Mouse (Mus musculus) kidney, embryonic 16.5 days (tissue): ENCODE data around the gene Tekt1. TPM values are rescaled to one million over a fixed set of nuclear protein-coding genes. Genes with fewer than 3 reads are reported as not detected.

Experiments used
- ATAC-seq: fragments of 200-750 bp; cut with Nextera tagmentation; 2 replicates; pipeline ENCODE4 v1.8.0; 2017; ENCODE audit warnings: moderate TSS enrichment; ENCODE audit not compliant: low FRiP score, low TSS enrichment
- H3K27ac ChIP-seq: fragments of 300-500 bp; sonication (generic); 2 replicates; pipeline ENCODE4 v1.5.1; 2014; ENCODE audit warnings: low read length
- H3K27me3 ChIP-seq: fragments of 300-500 bp; sonication (generic); 2 replicates; pipeline ENCODE4 v1.6.1; 2014; ENCODE audit warnings: low read length, control low read depth, mixed read lengths; ENCODE audit not compliant: insufficient read depth
- H3K36me3 ChIP-seq: fragments of 300-500 bp; sonication (generic); 2 replicates; pipeline ENCODE4 v1.6.1; 2014; ENCODE audit warnings: low read length, control low read depth, mixed read lengths; ENCODE audit not compliant: insufficient read depth
- H3K4me1 ChIP-seq: fragments of 300-500 bp; sonication (generic); 2 replicates; pipeline ENCODE4 v1.6.1; 2014; ENCODE audit warnings: low read length, control low read depth, mixed read lengths; ENCODE audit not compliant: insufficient read depth
- H3K4me2 ChIP-seq: fragments of 300-500 bp; sonication (generic); replicated peaks from 2 replicates; pipeline ENCODE4 v1.6.1; 2014; ENCODE audit warnings: low read depth, low read length
- H3K4me3 ChIP-seq: fragments of 300-500 bp; sonication (generic); 2 replicates; pipeline ENCODE4 v1.5.1; 2014; ENCODE audit warnings: mild to moderate bottlenecking, low read length
- H3K9ac ChIP-seq: fragments of 300-500 bp; sonication (generic); replicated peaks from 2 replicates; pipeline ENCODE4 v1.6.1; 2014; ENCODE audit warnings: low read length
- H3K9me3 ChIP-seq: fragments of 300-500 bp; sonication (generic); 2 replicates; pipeline ENCODE4 v1.6.1; 2016; ENCODE audit warnings: low read length, control low read depth
- WGBS: fragments of 180-500 bp; shearing (Covaris S2); extraction: QIAGEN DNeasy Blood & Tissue Kit; methylation state at CpG from one replicate; pipeline ENCODE4 v1.1.7; 2014; 5-methylcytosine and 5-hydroxymethylcytosine counted together
- polyA plus RNA-seq: library from polyadenylated mRNA; unstranded; fragments of >200 nt; fragmentation: Nextera tagmentation; extraction: Ambion mirVana; gene quantifications from 2 replicates; pipeline ENCODE4 v1.2.1, GENCODE M21; 2015

Tekt1 gene
- polyA plus RNA-seq, 1 experiment from 2014 or later = 6.5 TPM

GRCm38 (mm10) chr11:72332951-72333667, 29.1 kb downstream of the Tekt1 start:
- no peak overlapping the region for H3K4me3 ChIP-seq
- no peaks in the 10 kb centered on the region for H3K27me3 ChIP-seq
- WGBS = 73% methylated on average over 9 of the region's 9 CpGs
- no peak for ATAC-seq
- no peak overlapping the region for H3K4me2 ChIP-seq
- peaks cover 3% of the 10 kb centered on the region; the same call in 1 of the 2 replicates for H3K4me1 ChIP-seq
- no peaks in the 10 kb centered on the region for H3K9me3 ChIP-seq
- no peak overlapping the region for H3K27ac ChIP-seq
- no peak overlapping the region for H3K9ac ChIP-seq
- no peaks in the 10 kb centered on the region for H3K36me3 ChIP-seq

DNA sequence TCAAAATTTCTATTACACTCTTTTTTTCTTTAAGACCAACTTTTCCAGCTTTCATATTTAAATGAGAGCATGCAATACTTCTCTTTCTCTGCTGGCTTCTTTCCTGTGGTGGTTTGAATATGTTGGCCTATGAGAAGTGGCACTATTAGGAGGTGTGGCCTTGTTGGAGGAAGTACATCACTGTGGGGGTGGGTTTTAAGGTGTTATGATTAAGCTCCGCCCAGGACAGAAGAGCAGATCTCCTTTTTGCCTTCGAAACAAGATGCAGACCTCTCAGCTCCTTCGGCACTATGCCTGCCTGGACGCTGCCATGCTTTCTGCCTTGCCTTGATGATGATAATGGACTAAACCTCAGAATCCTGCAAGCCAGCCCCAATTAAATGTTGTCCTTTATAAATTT, 36.5 kb downstream of the Tekt1 start:
- Histone ChIP-seq H3K36me3 (no peaks in the 10 kb centered on the region), H3K27ac (no peak overlapping the region), H3K4me3 (no peak overlapping the region), H3K9ac (no peak overlapping the region), H3K27me3 (no peaks in the 10 kb centered on the region), H3K9me3 (no peaks in the 10 kb centered on the region), H3K4me2 (no peak overlapping the region), H3K4me1 (no peaks in the 10 kb centered on the region)
- no peak for ATAC-seq
- WGBS = 84% methylated on average over 4 of the region's 4 CpGs

DNA sequence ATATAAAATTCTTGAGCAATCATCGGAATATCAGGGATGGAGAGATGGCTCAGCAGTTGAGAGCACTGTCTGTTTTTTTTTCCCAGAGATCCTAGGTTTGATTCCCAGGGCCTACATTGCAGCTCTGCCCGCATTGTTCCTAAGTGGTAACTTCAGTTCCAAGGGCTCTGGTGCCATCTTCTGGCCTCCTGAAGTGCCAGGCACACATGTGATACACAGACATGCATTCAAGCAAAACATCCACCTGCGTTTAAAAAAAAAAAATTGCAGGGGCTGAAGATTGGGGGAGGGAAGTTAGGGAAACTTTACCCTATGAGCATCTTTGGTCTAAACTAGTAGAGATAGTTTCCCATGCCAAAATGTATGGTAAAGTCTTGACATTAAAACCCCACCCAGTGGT, 37.8 kb downstream of the Tekt1 start:
- whole genome bisulfite sequencing = 69% methylated on average over 3 of the region's 3 CpGs

DNA sequence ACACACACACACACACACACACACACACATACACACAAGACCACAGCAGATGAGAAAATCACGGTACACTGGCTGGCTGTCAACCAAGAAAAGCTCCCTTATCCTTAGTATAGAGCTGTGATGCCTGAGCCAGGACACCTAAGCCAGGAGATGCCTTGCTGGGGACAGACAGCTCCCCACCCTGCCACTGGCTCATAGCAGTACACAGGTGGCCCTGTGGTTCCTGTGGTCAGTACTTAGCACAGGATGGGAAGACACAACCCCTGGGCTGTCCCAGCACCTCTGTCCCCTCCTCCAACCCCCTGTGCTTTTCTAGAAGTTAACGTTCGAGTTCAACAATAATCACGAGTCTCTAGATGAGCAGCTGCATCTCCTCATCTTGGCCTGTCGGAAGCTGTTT, 44.2 kb downstream of the Tekt1 start:
- no peak overlapping the region for H3K27ac ChIP-seq
- H3K36me3 ChIP-seq = no peaks in the 10 kb centered on the region
- no peak overlapping the region for H3K9ac ChIP-seq
- H3K9me3 ChIP-seq = no peaks in the 10 kb centered on the region
- WGBS = 47% methylated on average over 5 of the region's 5 CpGs
- H3K4me2 ChIP-seq = no peak overlapping the region
- no peaks in the 10 kb centered on the region for H3K4me1 ChIP-seq
- no peak for ATAC-seq
- no peak overlapping the region for H3K4me3 ChIP-seq
- H3K27me3 ChIP-seq = peaks cover 21% of the 10 kb centered on the region

More for the DNA sequence above, 37.8 kb downstream of the Tekt1 start:
- Histone ChIP-seq H3K4me3 (no peak overlapping the region), H3K4me1 (no peaks in the 10 kb centered on the region), H3K9me3 (no peaks in the 10 kb centered on the region), H3K27ac (no peak overlapping the region), H3K4me2 (no peak overlapping the region), H3K36me3 (no peaks in the 10 kb centered on the region), H3K9ac (no peak overlapping the region), H3K27me3 (no peaks in the 10 kb centered on the region)
- no peak for ATAC-seq

- H3K4me1 ChIP-seq = no peaks in the 10 kb centered on the region
- 11% methylated on average over 41 of the region's 42 CpGs for WGBS
- H3K4me2 ChIP-seq = peak within 1 kb of the TSS; percentile 51
- peak; percentile 46; the same call in 1 of the 2 replicates for ATAC-seq
- H3K4me3 ChIP-seq = peak within 1 kb of the TSS; percentile 28
- 0 out of 2 replicates have a peak within 1 kb of the TSS, but pooled peaks have one; percentile 3 for H3K9ac ChIP-seq
- H3K27me3 ChIP-seq = peaks cover 21% of the 10 kb centered on the region
- no peaks in the 10 kb centered on the region for H3K36me3 ChIP-seq
- H3K9me3 ChIP-seq = no peaks in the 10 kb centered on the region
- H3K27ac ChIP-seq = no peak within 1 kb of the TSS
These were observed 47.9 kb downstream of the Tekt1 start, which contains the start of gene Fbxo39 for GRCm38 (mm10) chr11:72314151-72314895. Fbxo39 (plus strand) TSS chr11:72314444.

DNA sequence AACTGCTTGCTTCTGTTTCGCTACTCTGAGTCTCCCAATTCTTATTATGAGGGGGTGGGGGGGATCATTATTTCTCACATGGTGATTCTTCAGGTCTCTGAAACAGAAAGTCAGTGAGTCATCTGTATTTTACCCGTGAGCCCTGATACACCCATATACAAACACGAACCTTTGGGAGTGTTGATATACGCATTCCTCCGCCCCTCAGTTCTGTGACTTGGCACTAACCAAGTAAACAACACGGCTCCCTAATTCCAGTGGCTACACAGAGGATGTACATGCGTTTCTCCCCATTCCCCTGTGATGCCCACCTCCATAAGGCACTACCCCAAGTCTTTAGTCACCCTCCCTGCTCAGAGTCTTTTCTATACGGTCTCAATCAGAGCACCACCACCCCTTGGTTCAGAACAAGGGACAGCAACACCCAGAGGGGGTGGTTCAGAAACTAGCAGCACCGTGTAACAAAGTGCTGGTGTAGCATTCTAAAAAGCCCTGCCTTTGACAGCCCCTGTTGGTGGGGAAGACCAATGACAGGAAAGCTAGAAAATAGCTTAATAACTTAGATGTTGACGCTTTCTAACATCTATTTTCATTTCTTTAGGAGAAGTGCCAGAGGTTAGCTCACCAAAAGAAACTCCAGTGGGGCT, 50.8 kb downstream of the Tekt1 start:
- WGBS = 82% methylated on average over 10 of the region's 10 CpGs
- no peak for ATAC-seq
- H3K9me3 ChIP-seq = no peaks in the 10 kb centered on the region

GRCm38 (mm10) chr11:72310491-72310890, 51.8 kb downstream of the Tekt1 start:
- no peak overlapping the region for H3K4me2 ChIP-seq
- H3K4me3 ChIP-seq = no peak overlapping the region
- no peaks in the 10 kb centered on the region for H3K4me1 ChIP-seq
- ATAC-seq = no peak
- H3K27ac ChIP-seq = no peak overlapping the region
- H3K9ac ChIP-seq = no peak overlapping the region
- no peaks in the 10 kb centered on the region for H3K9me3 ChIP-seq
- peaks cover 19% of the 10 kb centered on the region for H3K27me3 ChIP-seq
- H3K36me3 ChIP-seq = no peaks in the 10 kb centered on the region
- WGBS = 76% methylated on average over 4 of the region's 4 CpGs

More for the DNA sequence above, 50.8 kb downstream of the Tekt1 start:
- no peaks in the 10 kb centered on the region for H3K4me1 ChIP-seq
- H3K4me3 ChIP-seq = no peak overlapping the region
- no peak overlapping the region for H3K9ac ChIP-seq
- H3K36me3 ChIP-seq = no peaks in the 10 kb centered on the region
- H3K4me2 ChIP-seq = no peak overlapping the region
- H3K27ac ChIP-seq = no peak overlapping the region
- peaks cover 21% of the 10 kb centered on the region for H3K27me3 ChIP-seq

- H3K9ac ChIP-seq = no peak overlapping the region
- no peak overlapping the region for H3K27ac ChIP-seq
- no peak for ATAC-seq
- H3K36me3 ChIP-seq = no peaks in the 10 kb centered on the region
- H3K9me3 ChIP-seq = no peaks in the 10 kb centered on the region
- H3K27me3 ChIP-seq = peaks cover 5% of the 10 kb centered on the region
- H3K4me2 ChIP-seq = no peak overlapping the region
- H3K4me3 ChIP-seq = no peak overlapping the region
- no peaks in the 10 kb centered on the region for H3K4me1 ChIP-seq
- 42% methylated on average over 2 of the region's 2 CpGs for WGBS
These were observed 53.3 kb downstream of the Tekt1 start for GRCm38 (mm10) chr11:72308982-72309381.

DNA sequence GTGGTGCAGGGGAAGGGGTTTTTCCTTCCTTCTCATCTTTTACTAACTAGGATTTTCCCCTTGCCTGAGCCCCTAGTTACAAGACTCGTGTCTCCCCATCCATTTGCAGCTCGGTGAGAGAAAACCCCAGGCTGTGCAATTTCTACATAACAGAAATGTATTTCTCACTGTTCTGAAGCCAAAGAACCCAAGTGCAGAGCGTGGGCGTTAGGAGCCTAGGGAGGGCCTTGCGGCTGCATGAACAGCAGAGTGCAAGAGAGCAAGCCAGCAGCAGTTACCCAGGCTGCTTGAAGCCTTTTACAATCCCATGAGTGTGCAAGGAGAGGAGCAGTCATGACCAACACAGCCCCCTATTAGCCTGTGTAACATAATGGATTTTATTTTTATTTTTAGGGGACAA, 54.8 kb downstream of the Tekt1 start:
- H3K9me3 ChIP-seq = no peaks in the 10 kb centered on the region
- no peak overlapping the region for H3K4me3 ChIP-seq
- no peak overlapping the region for H3K27ac ChIP-seq
- 82% methylated on average over 5 of the region's 5 CpGs for WGBS
- no peak overlapping the region for H3K9ac ChIP-seq
- H3K36me3 ChIP-seq = no peaks in the 10 kb centered on the region
- H3K4me2 ChIP-seq = no peak overlapping the region
- no peak for ATAC-seq
- no peaks in the 10 kb centered on the region for H3K27me3 ChIP-seq
- H3K4me1 ChIP-seq = no peaks in the 10 kb centered on the region
